Mouse (Mus musculus) E14TG2a.4 (cell line): Measurements from ENCODE around the gene Aicda.
"Not testable (repeated sequence)": the region's sequence is repeated elsewhere in the genome, so short reads cannot be mapped to it uniquely, and the experiment has no call there.

Experiments
- H3K27me3 ChIP-seq: 2 replicates; pipeline ENCODE4 v1.6.1; 2014; ENCODE audit warnings: low read length, control low read depth; ENCODE audit not compliant: insufficient read depth
- H3K36me3 ChIP-seq: 2 replicates; pipeline ENCODE4 v1.6.1; 2014; ENCODE audit warnings: low read length, control low read depth; ENCODE audit not compliant: insufficient read depth
- H3K4me1 ChIP-seq: replicated peaks from 2 replicates; pipeline ENCODE4 v1.6.1; 2014; ENCODE audit warnings: low read depth, low read length, control low read depth
- H3K4me3 ChIP-seq: replicated peaks from 2 replicates; pipeline ENCODE4 v1.5.1; 2014; ENCODE audit warnings: mild to moderate bottlenecking, low read length
- H3K9me3 ChIP-seq: 2 replicates; pipeline ENCODE4 v1.6.1; 2014; ENCODE audit warnings: low read length, control low read depth
- CTCF ChIP-seq: conservative IDR thresholded peaks from 2 replicates; pipeline ENCODE4 v1.5.1; 2014; ENCODE audit warnings: low read length
- NANOG ChIP-seq: IDR thresholded peaks from 2 replicates; pipeline ENCODE4 v1.6.1; 2014; ENCODE audit warnings: borderline replicate concordance, low read length, mixed read lengths
- POU5F1 ChIP-seq: IDR thresholded peaks from 2 replicates; pipeline ENCODE4 v1.6.1; 2014; ENCODE audit warnings: low read length, borderline replicate concordance

Gene Aicda

DNA sequence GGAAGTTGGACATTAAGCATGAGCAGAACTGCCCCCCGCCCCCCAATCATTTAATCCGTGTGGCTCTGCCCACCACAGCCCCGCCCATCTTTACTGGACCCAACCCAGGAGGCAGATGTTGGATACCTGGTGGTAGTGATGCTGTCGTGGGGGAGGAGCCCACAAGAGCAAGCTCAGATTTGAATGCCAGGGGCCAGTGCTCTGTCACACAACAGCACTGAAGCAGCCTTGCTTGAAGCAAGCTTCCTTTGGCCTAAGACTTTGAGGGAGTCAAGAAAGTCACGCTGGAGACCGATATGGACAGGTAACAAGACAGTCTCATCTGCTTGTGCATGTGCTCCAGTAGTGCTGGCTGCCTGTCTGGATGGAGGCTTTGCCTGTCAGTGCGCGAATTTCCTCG lies at the start of gene Aicda:
TSS of gene Aicda (plus strand) at position 196 of the 400 bp plus-strand sequence.
- no peak within 1 kb of the TSS for H3K4me3 ChIP-seq
- no peaks in the 10 kb centered on the region for H3K36me3 ChIP-seq
- no peaks in the 10 kb centered on the region for H3K9me3 ChIP-seq
- peaks cover 17% of the 10 kb centered on the region for H3K27me3 ChIP-seq
- H3K4me1 ChIP-seq = peaks cover 4% of the 10 kb centered on the region; the same call in 1 of the 2 replicates
- TF ChIP-seq CTCF (no peak), NANOG (no peak), POU5F1 (no peak)

DNA sequence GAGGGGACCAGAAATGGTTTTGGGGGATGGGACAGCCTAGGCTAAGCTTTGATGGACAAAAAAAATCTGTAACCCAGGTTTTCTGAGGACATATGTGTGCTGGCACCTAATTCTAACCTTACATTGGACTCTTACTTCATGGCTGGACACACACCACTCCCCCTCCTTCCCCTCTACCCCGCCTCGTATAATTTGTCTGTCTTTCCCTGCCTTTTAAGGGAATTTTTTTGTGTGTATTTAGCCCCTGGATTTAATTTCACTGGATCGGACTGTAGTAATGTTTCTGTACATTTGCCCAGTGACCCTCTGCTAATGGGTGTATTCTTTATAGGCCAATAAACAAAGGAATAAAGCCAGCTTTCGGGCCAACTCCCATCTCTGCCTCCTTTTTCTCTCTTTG lies 48.6 kb upstream of the Aicda start:
- peaks cover 6% of the 10 kb centered on the region for H3K4me1 ChIP-seq
- no peak overlapping the region for H3K4me3 ChIP-seq
- no peaks in the 10 kb centered on the region for H3K9me3 ChIP-seq
- peaks cover 9% of the 10 kb centered on the region for H3K27me3 ChIP-seq
- H3K36me3 ChIP-seq = no peaks in the 10 kb centered on the region
- no peak for TF ChIP-seq NANOG
- TF ChIP-seq CTCF = no peak
- TF ChIP-seq POU5F1 = no peak

DNA sequence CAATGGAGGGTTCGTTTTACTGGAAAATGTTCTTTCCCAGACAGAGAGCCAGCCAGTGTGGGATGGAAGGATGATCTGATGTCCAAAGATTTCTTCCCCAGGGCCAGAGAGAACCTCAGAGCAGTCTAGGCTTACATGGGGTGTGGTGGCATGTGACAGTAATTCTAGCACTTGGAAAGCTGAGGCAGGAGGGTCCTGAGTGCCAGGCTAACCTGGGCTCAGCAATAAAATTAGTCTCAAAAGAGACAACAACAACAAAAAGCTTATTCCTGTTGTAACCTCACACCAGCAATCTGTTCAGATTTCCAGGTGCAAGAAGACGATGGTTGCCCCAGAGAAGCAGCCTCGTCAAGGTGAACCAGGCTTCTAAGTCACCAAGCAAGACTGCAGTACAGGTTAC lies 48.1 kb upstream of the Aicda start, which contains the start of gene Mfap5:
TSS of gene Mfap5 (plus strand) at position 301 of the 400 bp plus-strand sequence.
- H3K4me3 ChIP-seq = no peak within 1 kb of the TSS
- peaks cover 6% of the 10 kb centered on the region for H3K4me1 ChIP-seq
- H3K36me3 ChIP-seq = no peaks in the 10 kb centered on the region
- no peaks in the 10 kb centered on the region for H3K9me3 ChIP-seq
- H3K27me3 ChIP-seq = peaks cover 9% of the 10 kb centered on the region
- no peak for TF ChIP-seq CTCF
- TF ChIP-seq POU5F1 = no peak
- TF ChIP-seq NANOG = no peak

DNA sequence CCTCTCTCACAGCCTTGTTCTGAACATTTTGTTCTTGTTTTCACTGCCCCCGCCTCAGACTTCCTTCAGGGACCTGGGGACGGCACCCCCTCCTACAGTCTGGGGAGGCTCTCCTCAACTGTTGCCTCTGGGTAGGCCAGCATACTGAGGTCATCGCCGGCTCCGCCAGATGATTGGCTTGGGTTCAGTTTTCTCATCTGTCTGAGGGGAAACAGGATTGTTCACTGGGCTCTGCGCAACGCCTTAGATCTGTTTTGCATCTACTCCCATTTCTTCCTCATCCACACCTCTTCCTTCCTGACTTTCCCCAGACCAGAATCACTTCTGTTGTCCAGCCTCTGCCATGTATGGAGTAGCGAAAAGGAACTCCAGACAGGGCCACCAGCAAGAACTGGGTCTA lies 45.1 kb upstream of the Aicda start:
- H3K27me3 ChIP-seq = peaks cover 5% of the 10 kb centered on the region; the same call in 1 of the 2 replicates
- H3K9me3 ChIP-seq = no peaks in the 10 kb centered on the region
- H3K4me1 ChIP-seq = peaks cover 15% of the 10 kb centered on the region
- no peaks in the 10 kb centered on the region for H3K36me3 ChIP-seq
- no peak overlapping the region for H3K4me3 ChIP-seq
- TF ChIP-seq POU5F1 (no peak), NANOG (no peak), CTCF (no peak)

DNA sequence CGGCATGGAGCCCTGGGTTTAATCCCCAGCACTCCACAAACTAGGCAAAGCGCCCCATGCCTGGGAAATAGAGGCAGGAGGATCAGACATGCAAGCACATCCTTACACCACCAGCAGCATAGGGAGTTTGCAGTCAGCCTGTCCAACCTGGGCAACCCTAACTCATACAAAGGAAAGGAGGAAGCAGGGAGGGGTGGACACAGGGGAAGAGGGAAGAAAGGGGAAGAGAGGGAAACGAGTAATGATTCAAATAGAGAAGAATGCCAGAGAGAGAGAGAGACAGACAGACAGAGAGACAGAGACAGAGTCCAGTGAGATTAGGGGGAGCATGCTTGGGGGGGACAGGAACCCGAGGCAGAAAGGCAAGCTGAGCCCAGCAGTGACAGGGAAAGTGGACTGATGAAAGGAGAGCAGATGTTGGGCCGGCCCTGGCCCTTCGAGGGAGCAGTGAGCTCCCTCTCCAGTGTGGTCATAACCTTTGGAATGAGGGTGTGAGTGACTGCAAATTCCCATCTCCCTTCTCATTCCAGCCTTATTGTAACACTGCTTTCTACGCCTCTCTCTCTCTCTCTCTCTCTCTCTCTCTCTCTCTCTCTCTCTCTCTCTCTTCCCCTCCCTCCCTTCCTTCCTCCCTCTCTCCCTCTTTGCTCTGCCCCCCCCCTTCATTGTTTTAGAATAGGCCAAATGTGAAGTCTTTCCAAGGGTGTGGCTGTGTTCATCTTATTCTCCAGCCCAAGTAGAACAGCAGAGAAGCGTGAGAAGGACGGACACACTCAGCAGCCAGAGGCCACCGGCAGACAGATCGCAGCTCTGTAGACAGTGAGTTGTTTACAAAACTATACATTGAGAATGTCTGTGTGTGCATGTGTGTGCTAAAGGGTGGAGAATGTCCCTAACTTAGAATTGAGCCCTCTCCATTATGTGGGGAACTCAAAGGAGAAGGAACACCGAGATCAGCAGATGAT lies 40.4 kb upstream of the Aicda start:
- peaks cover 28% of the 10 kb centered on the region for H3K4me1 ChIP-seq
- H3K36me3 ChIP-seq = no peaks in the 10 kb centered on the region
- no peak for TF ChIP-seq POU5F1
- TF ChIP-seq NANOG = no peak
- TF ChIP-seq CTCF = no peak
- no peak overlapping the region for H3K4me3 ChIP-seq
- H3K27me3 ChIP-seq = no peaks in the 10 kb centered on the region
- no peaks in the 10 kb centered on the region for H3K9me3 ChIP-seq

DNA sequence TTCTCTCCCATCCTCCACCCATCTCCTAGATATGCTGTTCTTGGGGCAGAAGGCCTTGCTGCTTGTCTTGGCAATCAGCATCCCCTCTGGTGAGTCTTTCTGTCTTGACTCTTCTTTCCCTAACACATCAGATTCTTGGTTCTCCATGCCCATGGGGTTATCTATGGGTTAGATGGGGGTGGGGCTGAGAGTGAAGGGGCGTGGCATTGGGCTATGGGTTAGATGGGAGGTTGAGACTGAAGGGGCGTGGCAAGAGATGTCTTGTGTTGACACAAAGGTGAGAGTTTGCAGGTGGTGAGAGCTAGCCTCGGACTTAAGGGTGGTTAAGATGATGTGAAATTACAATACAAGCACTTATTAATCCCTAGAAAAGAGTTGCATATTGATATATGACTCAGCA lies 39.3 kb upstream of the Aicda start:
- peaks cover 23% of the 10 kb centered on the region for H3K4me1 ChIP-seq
- TF ChIP-seq CTCF = no peak
- H3K27me3 ChIP-seq = no peaks in the 10 kb centered on the region
- no peak overlapping the region for H3K4me3 ChIP-seq
- no peaks in the 10 kb centered on the region for H3K36me3 ChIP-seq
- no peaks in the 10 kb centered on the region for H3K9me3 ChIP-seq

DNA sequence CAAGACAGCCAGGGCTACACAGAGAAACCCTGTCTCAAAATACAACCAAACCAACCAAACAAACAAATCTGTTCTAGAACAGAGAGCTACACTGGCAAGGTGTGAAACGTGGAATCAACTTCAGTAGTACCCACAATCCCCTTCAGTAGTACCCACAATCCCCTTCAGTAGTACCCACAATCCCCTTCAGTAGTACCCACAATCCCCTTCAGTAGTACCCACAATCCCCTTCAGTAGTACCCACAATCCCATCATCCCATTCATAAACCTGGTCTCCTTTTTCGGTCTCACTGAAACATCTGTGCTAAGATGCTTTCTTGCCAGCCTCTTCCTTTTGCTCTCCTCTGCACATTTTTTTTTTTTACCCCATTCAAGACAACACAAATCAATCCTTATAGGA lies 37.8 kb upstream of the Aicda start:
- H3K27me3 ChIP-seq, H3K36me3 ChIP-seq, H3K9me3 ChIP-seq, H3K4me3 ChIP-seq: not testable (repeated sequence)
- H3K4me1 ChIP-seq = peaks cover 23% of the 10 kb centered on the region

DNA sequence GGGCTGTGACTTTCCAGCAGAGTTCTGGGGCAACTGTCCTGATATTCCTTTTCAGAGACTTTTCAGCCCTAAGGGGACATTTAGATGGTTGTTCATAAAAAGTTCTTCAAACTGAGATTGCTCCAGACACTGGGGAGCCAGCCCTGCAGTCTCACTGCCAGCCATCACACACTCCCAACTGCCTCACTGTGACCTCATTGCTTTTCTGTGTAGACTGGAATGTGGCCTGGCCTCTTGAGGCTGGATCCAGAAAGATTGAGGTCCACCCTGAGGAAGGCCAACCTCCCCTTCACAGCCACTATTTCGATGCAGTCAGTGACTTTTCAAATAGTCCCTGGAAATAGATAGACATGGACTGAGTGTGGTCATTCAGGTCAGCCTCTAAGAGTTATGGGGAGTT lies 35.9 kb upstream of the Aicda start:
- peaks cover 33% of the 10 kb centered on the region for H3K4me1 ChIP-seq
- no peak for TF ChIP-seq POU5F1
- TF ChIP-seq CTCF = no peak
- TF ChIP-seq NANOG = no peak
- no peaks in the 10 kb centered on the region for H3K27me3 ChIP-seq

DNA sequence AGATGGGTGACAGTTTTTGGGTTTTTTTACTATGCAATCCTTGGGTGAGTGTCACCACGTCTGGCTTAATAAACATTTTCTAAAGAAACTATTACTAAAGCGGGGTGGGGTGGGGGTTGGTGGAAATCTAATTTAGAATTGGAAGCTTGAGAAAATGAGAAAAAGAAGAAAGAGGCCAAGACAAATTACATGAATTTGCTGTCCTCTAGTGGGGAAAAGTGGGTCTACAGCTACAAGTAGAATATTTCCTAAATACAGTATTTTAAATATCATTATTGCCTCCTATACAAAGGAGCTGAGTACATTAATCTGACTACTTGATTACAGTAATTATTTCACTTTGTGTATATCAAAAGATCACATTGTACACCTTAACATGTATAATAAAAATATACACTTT lies 34.2 kb upstream of the Aicda start:
- no peaks in the 10 kb centered on the region for H3K27me3 ChIP-seq
- no peaks in the 10 kb centered on the region for H3K36me3 ChIP-seq
- no peak overlapping the region for H3K4me3 ChIP-seq
- no peaks in the 10 kb centered on the region for H3K9me3 ChIP-seq
- peak; percentile 92 for TF ChIP-seq CTCF
- no peak for TF ChIP-seq POU5F1
- peaks cover 27% of the 10 kb centered on the region for H3K4me1 ChIP-seq

More for the DNA sequence above, 35.9 kb upstream of the Aicda start:
- Histone ChIP-seq H3K9me3 (no peaks in the 10 kb centered on the region), H3K4me3 (no peak overlapping the region), H3K36me3 (no peaks in the 10 kb centered on the region)
